Mouse (Mus musculus) liver, adult 10 weeks (tissue): ENCODE measurements around the gene Podxl. TPM values are rescaled to one million over a fixed set of nuclear protein-coding genes. Genes with fewer than 3 reads are reported as not detected.

Source experiments
- polyA plus RNA-seq: library from polyadenylated mRNA; stranded (reverse); fragments of 350-450 nt; fragmentation: Illumina TruSeq; extraction: RNeasy Lipid Tissue Mini Kit (QIAGEN cat#74804); gene quantifications from one replicate; pipeline ENCODE4 v1.2.3, GENCODE M21; 2014; ENCODE audit warnings: low read depth, low replicate concordance

The Podxl gene
- 2.7 TPM for polyA plus RNA-seq

GRCm38 (mm10) chr6:31563235-31564181 is at the start of gene Podxl:
Gene Podxl, minus strand, starts transcription at chr6:31563981.

Other genes starting within 250 kb of the Podxl start
- gene Mkln1, start 165.2 kb downstream of the Podxl start, polyA plus RNA-seq, result 406 TPM